Mouse (Mus musculus) CD8-positive naive resting alpha-beta T cell, adult 57 days (primary cell): ENCODE results near the gene Cox15. TPM values are rescaled to one million over a fixed set of nuclear protein-coding genes. Genes with fewer than 3 reads are reported as not detected.

ENCODE experiments used
- total RNA-seq: library from RNA; stranded (reverse); gene quantifications from one replicate; pipeline ENCODE4 v1.2.4, GENCODE M21; 2023

Gene Cox15
- 13.2 TPM for total RNA-seq

GRCm38 (mm10) chr19:43752489-43753225 lies at the start of gene Cox15, which contains the start of gene Cutc:
Cox15 (minus strand) TSS chr19:43753000.
Cutc (plus strand) TSS chr19:43752996.

DNA sequence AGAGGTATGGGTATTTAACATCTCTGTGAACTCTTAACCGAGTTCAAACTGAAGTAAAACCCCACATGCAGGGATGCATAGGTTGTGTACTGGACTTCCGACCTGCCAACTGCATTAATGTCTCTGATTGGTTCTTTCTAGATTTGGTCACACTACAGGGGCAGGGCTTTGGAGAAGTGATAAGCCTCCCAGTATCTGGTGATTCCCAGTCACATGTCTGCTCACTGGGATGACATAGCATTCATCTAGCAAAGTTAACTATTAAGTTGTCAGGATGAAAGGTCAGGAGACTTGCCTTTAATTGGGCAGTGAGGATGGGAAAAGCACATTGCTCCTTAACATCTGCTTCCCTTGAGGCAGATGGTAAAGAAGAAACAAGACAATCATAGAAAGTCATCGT lies 29.2 kb upstream of the Cox15 start, which contains the start of gene Abcc2:
Abcc2 (plus strand) TSS at position 213 of the 400 bp plus-strand sequence.

DNA sequence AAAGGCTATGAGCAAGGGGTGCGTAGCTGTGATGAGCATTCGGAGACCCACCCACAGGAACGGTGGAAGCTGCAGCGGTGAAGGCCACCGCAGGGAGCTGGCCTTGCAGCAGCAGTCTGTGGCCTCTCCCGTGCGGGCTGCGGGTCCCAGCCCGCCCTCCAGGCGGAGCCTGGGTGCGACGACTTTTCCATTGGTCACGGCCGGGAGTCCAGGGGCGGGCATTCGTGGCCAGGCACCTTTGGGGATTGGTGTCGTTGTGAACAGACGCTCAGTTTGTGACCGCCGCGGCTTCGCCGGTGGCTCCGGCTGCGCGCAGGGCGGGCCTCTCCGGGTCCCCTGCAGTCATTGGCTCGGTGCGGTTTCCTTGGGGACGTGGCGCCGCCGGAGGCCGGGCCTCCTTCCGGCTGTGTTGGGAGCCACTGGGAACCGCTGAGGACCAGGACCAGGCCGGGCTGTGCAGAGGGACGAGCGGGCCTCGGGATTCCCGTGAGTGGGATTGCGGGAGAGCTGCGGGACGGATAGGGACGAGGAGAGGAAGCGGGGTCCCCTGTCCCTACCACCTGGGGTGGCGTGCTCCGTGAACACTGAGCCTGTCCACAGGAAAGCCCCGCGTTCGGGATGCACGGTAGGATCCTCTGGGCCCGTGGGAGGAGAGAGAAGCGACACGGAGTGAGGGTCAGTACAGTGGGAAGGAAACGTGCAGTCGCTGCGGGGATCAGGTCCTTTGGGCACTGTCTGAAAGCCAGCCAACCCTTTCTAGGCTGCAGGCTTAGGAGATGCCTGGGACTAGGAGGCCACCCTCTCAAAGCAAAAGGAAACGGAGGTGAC lies 63.2 kb downstream of the Cox15 start, which contains the start of gene Entpd7:
Entpd7 (plus strand) TSS at position 254 of the 828 bp plus-strand sequence.

Other genes with a start within 250 kb of the Cox15 start
- gene Got1, start 228.4 kb downstream of the Cox15 start, total RNA-seq = 56.5 TPM
- gene Nkx2-3, start 140.7 kb downstream of the Cox15 start, total RNA-seq = not detected
- gene Slc25a28, start 78.1 kb downstream of the Cox15 start, total RNA-seq = 49.7 TPM
- 8.6 TPM for gene Entpd7, start 63.3 kb downstream of the Cox15 start, total RNA-seq
- 7.2 TPM for gene Cutc, start within 50 bp of the Cox15 start, total RNA-seq
- not detected for gene Abcc2, start 29.2 kb upstream of the Cox15 start, total RNA-seq
- gene Dnmbp, start 187.2 kb upstream of the Cox15 start, total RNA-seq = 8.1 TPM
- not detected for gene Cpn1, start 233.6 kb upstream of the Cox15 start, total RNA-seq